Mouse (Mus musculus): ENCODE measurements around the gene Pop5. TPM values are rescaled to one million over a fixed set of nuclear protein-coding genes. Genes with fewer than 3 reads are reported as not detected.

The Pop5 gene
- total and polyA plus RNA-seq, 2 experiments from 2014 or later = 55.6 to 99.3 TPM

GRCm38 (mm10) chr5:115260356-115260755 is 24.7 kb downstream of the Pop5 start:
- no peak overlapping the region for H3K9ac ChIP-seq (replicated peaks; ENCODE audit: low read length)
- H3K4me1 ChIP-seq (ENCODE audit: insufficient read depth, low read length) = no peaks in the 10 kb centered on the region
- ATAC-seq (no peak), DNase-seq (ENCODE audit: low spot score) (no peak)
- H3K36me3 ChIP-seq (ENCODE audit: insufficient read depth, low read length) = peaks cover 45% of the 10 kb centered on the region
- TF ChIP-seq CTCF (IDR thresholded peaks at IDR 0.05; ENCODE audit: low read depth) = no peak
- no peak overlapping the region for H3K4me2 ChIP-seq (ENCODE audit: low read depth, low read length)
- no peaks in the 10 kb centered on the region for H3K27me3 ChIP-seq (ENCODE audit: insufficient read depth, low read length)
- no peaks in the 10 kb centered on the region for H3K9me3 ChIP-seq (ENCODE audit: low read length)
- no peak overlapping the region for H3K27ac ChIP-seq
- 88% methylated on average over 6 of the region's 6 CpGs for WGBS
- no peak overlapping the region for H3K4me3 ChIP-seq (ENCODE audit: low read length)

DNA sequence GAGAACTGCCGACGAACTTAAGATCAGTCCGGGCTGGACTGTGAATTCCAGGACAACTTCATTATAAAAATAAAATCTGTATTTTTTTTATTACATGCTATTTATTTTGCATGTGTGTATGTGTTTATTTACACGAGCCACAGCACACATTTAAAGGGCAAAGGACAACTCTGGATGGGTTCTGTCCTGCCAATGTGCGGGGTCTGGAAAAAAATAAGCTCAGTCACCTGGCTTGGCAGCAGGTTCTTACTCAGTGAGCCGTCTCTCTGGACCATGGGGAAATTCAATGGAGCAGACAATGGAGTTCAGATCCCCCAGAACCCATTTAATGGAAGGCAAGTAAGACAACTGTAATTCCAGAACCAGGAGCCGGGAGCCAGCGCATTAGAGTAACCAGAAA is 25.5 kb downstream of the Pop5 start:
- H3K27me3 ChIP-seq (ENCODE audit: insufficient read depth, low read length) = no peaks in the 10 kb centered on the region
- H3K9me3 ChIP-seq (ENCODE audit: low read length) = no peaks in the 10 kb centered on the region
- H3K4me3 ChIP-seq (ENCODE audit: low read length) = no peak overlapping the region
- TF ChIP-seq CTCF (IDR thresholded peaks at IDR 0.05; ENCODE audit: low read depth) = no peak
- H3K4me2 ChIP-seq (ENCODE audit: low read depth, low read length) = no peak overlapping the region
- H3K36me3 ChIP-seq (ENCODE audit: insufficient read depth, low read length) = peaks cover 40% of the 10 kb centered on the region
- no peak for DNase-seq (ENCODE audit: low spot score)
- no peak overlapping the region for H3K9ac ChIP-seq (replicated peaks; ENCODE audit: low read length)
- 76% methylated on average over 8 of the region's 8 CpGs for WGBS
- H3K27ac ChIP-seq = no peak overlapping the region
- no peaks in the 10 kb centered on the region for H3K4me1 ChIP-seq (ENCODE audit: insufficient read depth, low read length)
- ATAC-seq = no peak

DNA sequence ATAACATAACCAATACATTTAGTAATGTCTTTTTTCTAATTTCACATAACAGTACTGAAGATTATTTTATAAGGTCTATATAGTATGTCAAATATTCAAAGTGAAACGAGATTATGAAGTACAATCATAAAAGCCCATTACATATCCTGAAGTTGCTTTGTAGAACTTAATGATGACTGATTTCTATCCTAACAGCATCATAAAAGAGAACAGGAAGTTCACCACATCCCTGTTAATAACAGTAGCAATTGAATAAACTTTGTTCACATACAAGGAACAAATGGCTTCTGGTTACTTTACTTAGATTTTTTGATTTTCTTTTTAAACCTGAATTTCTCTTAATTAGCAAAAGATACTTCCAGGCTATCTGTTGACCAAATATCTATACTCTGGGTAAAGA is 26.2 kb downstream of the Pop5 start:
- 91% methylated on average over 1 of the region's 1 CpGs for WGBS
- no peaks in the 10 kb centered on the region for H3K27me3 ChIP-seq (ENCODE audit: insufficient read depth, low read length)
- H3K36me3 ChIP-seq (ENCODE audit: insufficient read depth, low read length) = peaks cover 36% of the 10 kb centered on the region
- no peak overlapping the region for H3K27ac ChIP-seq
- no peak overlapping the region for H3K4me3 ChIP-seq (ENCODE audit: low read length)
- H3K9me3 ChIP-seq (ENCODE audit: low read length) = no peaks in the 10 kb centered on the region
- H3K9ac ChIP-seq (replicated peaks; ENCODE audit: low read length) = no peak overlapping the region
- H3K4me2 ChIP-seq (ENCODE audit: low read depth, low read length) = no peak overlapping the region
- DNase-seq (ENCODE audit: low spot score) (no peak), ATAC-seq (no peak)
- no peak for TF ChIP-seq CTCF (IDR thresholded peaks at IDR 0.05; ENCODE audit: low read depth)
- no peaks in the 10 kb centered on the region for H3K4me1 ChIP-seq (ENCODE audit: insufficient read depth, low read length)

GRCm38 (mm10) chr5:115262502-115263291 is 27.1 kb downstream of the Pop5 start:
- ATAC-seq = no peak
- H3K27ac ChIP-seq = no peak overlapping the region
- H3K4me2 ChIP-seq (ENCODE audit: low read depth, low read length) = no peak overlapping the region
- H3K4me1 ChIP-seq (ENCODE audit: insufficient read depth, low read length) = no peaks in the 10 kb centered on the region
- no peaks in the 10 kb centered on the region for H3K27me3 ChIP-seq (ENCODE audit: insufficient read depth, low read length)
- no peak overlapping the region for H3K9ac ChIP-seq (replicated peaks; ENCODE audit: low read length)
- no peak for TF ChIP-seq CTCF (IDR thresholded peaks at IDR 0.05; ENCODE audit: low read depth)
- peaks cover 28% of the 10 kb centered on the region for H3K36me3 ChIP-seq (ENCODE audit: insufficient read depth, low read length)
- H3K9me3 ChIP-seq (ENCODE audit: low read length) = no peaks in the 10 kb centered on the region
- 87% methylated on average over 14 of the region's 14 CpGs for WGBS
- DNase-seq (ENCODE audit: low spot score) = no peak
- no peak overlapping the region for H3K4me3 ChIP-seq (ENCODE audit: low read length)

DNA sequence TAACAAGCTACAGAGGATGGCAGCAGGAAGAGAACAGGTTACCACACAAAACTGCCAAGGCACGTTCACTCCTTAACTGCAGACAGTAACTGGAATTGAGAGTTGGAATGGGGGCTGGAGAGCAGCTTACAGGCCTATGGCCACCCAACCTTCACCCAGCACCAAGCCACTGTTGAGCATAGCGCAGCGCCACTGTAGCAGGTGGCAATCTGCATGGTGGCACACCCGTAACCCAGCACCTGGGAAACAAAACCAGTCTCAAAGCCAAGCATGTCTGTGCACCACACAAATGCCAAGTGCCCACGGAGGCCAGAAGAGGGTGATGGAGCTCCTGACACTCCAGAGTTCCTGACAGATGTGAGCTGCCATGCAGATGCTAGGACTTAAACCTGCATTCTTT is 30.7 kb downstream of the Pop5 start:
- 85% methylated on average over 5 of the region's 5 CpGs for WGBS
- DNase-seq (ENCODE audit: low spot score) (no peak), ATAC-seq (no peak)

DNA sequence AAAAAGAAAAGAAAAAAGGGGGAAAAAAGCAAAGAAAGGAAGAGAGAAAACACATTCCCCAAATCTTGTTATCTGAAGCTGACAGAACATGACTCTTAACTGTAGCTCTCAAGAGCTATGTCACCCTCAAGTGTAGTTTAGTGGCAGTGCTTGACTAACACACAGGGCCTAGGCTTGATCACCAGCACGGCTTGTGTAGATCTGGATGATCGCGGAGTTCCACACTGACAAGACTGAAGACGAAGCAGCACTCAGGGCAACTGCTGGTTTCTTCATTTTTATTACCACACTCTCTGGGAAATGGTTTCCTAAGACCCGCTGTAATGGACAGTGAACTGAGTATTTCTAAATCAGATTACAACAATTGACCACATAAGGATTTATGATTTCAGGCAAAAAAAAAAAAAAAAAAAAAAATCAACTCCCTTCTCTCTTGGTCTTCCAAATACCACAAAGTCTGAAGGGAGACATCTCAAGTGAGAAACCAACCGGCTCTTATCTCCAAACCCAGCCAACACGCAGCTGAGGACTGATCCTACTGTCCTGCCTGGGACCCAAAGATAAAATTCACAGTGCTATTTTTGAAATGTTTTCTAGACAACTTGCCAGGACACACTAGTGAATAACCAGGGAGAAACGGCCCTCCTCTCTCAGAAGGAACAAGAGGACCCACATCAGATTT is 31.3 kb downstream of the Pop5 start:
- H3K4me1 ChIP-seq (ENCODE audit: insufficient read depth, low read length) = peaks cover 18% of the 10 kb centered on the region; the same call in 1 of the 2 replicates
- H3K27ac ChIP-seq = no peak overlapping the region
- ATAC-seq (no peak), DNase-seq (ENCODE audit: low spot score) (no peak)
- no peaks in the 10 kb centered on the region for H3K27me3 ChIP-seq (ENCODE audit: insufficient read depth, low read length)
- 85% methylated on average over 8 of the region's 8 CpGs for WGBS
- H3K9me3 ChIP-seq (ENCODE audit: low read length) = no peaks in the 10 kb centered on the region
- no peak overlapping the region for H3K9ac ChIP-seq (replicated peaks; ENCODE audit: low read length)
- no peak overlapping the region for H3K4me2 ChIP-seq (ENCODE audit: low read depth, low read length)
- no peak overlapping the region for H3K4me3 ChIP-seq (ENCODE audit: low read length)
- no peak for TF ChIP-seq CTCF (IDR thresholded peaks at IDR 0.05; ENCODE audit: low read depth)
- H3K36me3 ChIP-seq (ENCODE audit: insufficient read depth, low read length) = peaks cover 9% of the 10 kb centered on the region; the same call in 1 of the 2 replicates

More for the DNA sequence above, 30.7 kb downstream of the Pop5 start:
- no peak for TF ChIP-seq CTCF (IDR thresholded peaks at IDR 0.05; ENCODE audit: low read depth)
- Histone ChIP-seq H3K4me3 (ENCODE audit: low read length) (no peak overlapping the region), H3K36me3 (ENCODE audit: insufficient read depth, low read length) (peaks cover 9% of the 10 kb centered on the region; the same call in 1 of the 2 replicates), H3K4me2 (ENCODE audit: low read depth, low read length) (no peak overlapping the region), H3K27ac (no peak overlapping the region), H3K27me3 (ENCODE audit: insufficient read depth, low read length) (no peaks in the 10 kb centered on the region), H3K9me3 (ENCODE audit: low read length) (no peaks in the 10 kb centered on the region), H3K4me1 (ENCODE audit: insufficient read depth, low read length) (peaks cover 16% of the 10 kb centered on the region; the same call in 1 of the 2 replicates), H3K9ac (replicated peaks; ENCODE audit: low read length) (no peak overlapping the region)

Data from hindbrain, postnatal 0 days (tissue).